Mouse (Mus musculus): ENCODE measurements around the gene Slamf7. TPM values are rescaled to one million over a fixed set of nuclear protein-coding genes. Genes with fewer than 3 reads are reported as not detected.

Gene Slamf7
- polyA plus RNA-seq (2015; fragmentation: Nextera tagmentation; extraction: Ambion mirVana) = 0.08 and 0.18 TPM in 2 replicates

GRCm38 (mm10) chr1:171652734-171653133 lies at the start of gene Slamf7:
TSS of gene Slamf7 (minus strand) at chr1:171653035.

GRCm38 (mm10) chr1:171681531-171682299 lies 28.9 kb upstream of the Slamf7 start, which contains the start of gene Cd48:
TSS of gene Cd48 (plus strand) at chr1:171682009.

GRCm38 (mm10) chr1:171607176-171607575 lies 45.7 kb downstream of the Slamf7 start, which contains the start of gene Ly9:
TSS of gene Ly9 (minus strand) at chr1:171607410.

Small RNA genes lying within 50 kb of the gene (microRNA-seq; reads per million reads assigned to microRNA genes)
- not detected for gene Mir7683

Other genes starting within 250 kb of the Slamf7 start
- gene Usf1, start 241.7 kb downstream of the Slamf7 start, polyA plus RNA-seq (2015; fragmentation: Nextera tagmentation; extraction: Ambion mirVana) = 32.1 and 33.4 TPM in 2 replicates
- gene Tstd1, start 234.2 kb downstream of the Slamf7 start, polyA plus RNA-seq (2015; fragmentation: Nextera tagmentation; extraction: Ambion mirVana) = 16.8 and 21.2 TPM in 2 replicates
- gene F11r, start 215.5 kb downstream of the Slamf7 start, polyA plus RNA-seq (2015; fragmentation: Nextera tagmentation; extraction: Ambion mirVana) = 84.3 and 90.0 TPM in 2 replicates
- gene Alyref2, start 149.6 kb downstream of the Slamf7 start, polyA plus RNA-seq (2015; fragmentation: Nextera tagmentation; extraction: Ambion mirVana) = 9.6 and 10.3 TPM in 2 replicates
- gene Itln1, start 117.7 kb downstream of the Slamf7 start, polyA plus RNA-seq (2015; fragmentation: Nextera tagmentation; extraction: Ambion mirVana) = 0.51 and 0.73 TPM in 2 replicates
- gene Cd244a, start 93.8 kb downstream of the Slamf7 start, polyA plus RNA-seq (2015; fragmentation: Nextera tagmentation; extraction: Ambion mirVana) = 0.77 and 3.5 TPM in 2 replicates
- gene Ly9, start 45.6 kb downstream of the Slamf7 start, polyA plus RNA-seq (2015; fragmentation: Nextera tagmentation; extraction: Ambion mirVana) = 0.35 and 0.98 TPM in 2 replicates
- 4.9 and 9.6 TPM in 2 replicates for gene Cd48, start 29.0 kb upstream of the Slamf7 start, polyA plus RNA-seq (2015; fragmentation: Nextera tagmentation; extraction: Ambion mirVana)
- 0.12 and 0.28 TPM in 2 replicates for gene Slamf1, start 114.1 kb upstream of the Slamf7 start, polyA plus RNA-seq (2015; fragmentation: Nextera tagmentation; extraction: Ambion mirVana)
- 3.2 and 11.5 TPM in 2 replicates for gene Cd84, start 186.7 kb upstream of the Slamf7 start, polyA plus RNA-seq (2015; fragmentation: Nextera tagmentation; extraction: Ambion mirVana)
- not detected in 2 replicates for gene Gm10521, start 242.6 kb upstream of the Slamf7 start, polyA plus RNA-seq (2015; fragmentation: Nextera tagmentation; extraction: Ambion mirVana)